Mouse (Mus musculus): ENCODE data around the gene Slfn9. TPM values are rescaled to one million over a fixed set of nuclear protein-coding genes. Genes with fewer than 3 reads are reported as not detected.

Slfn9 gene
- polyA plus RNA-seq, 1 experiment = 0.94 TPM

GRCm38 (mm10) chr11:82928897-82929632, 62.6 kb downstream of the Slfn9 start:
- Histone ChIP-seq H3K27me3 (ENCODE audit: control insufficient read depth, insufficient read depth, insufficient read length) (no peaks in the 10 kb centered on the region), H3K79me3 (ENCODE audit: low read depth) (no peaks in the 10 kb centered on the region), H3K79me2 (ENCODE audit: control insufficient read depth, insufficient read depth) (no peaks in the 10 kb centered on the region)

More at GRCm38 (mm10) chr11:82928897-82929632, 62.6 kb downstream of the Slfn9 start:
- TF ChIP-seq USF1 (IDR thresholded peaks at IDR 0.05; ENCODE audit: low read depth) (no peak), FOSL1 (IDR thresholded peaks at IDR 0.05; ENCODE audit: insufficient read depth, low read length, poor library complexity, severe bottlenecking) (no peak)
- Histone ChIP-seq H3K36me3 (ENCODE audit: control insufficient read depth, insufficient read depth) (no peaks in the 10 kb centered on the region), H3K4me3 (ENCODE audit: insufficient read depth, poor library complexity, severe bottlenecking) (no peak overlapping the region), H3ac (ENCODE audit: control insufficient read depth, insufficient read length, low read depth) (no peak overlapping the region)

Small RNA genes lying within 50 kb of the gene (microRNA-seq; reads per million reads assigned to microRNA genes)
- gene Gm27598 (ENCODE audit: borderline microRNAs expressed) (not detected), gene Mir7679 (ENCODE audit: borderline microRNAs expressed) (not detected)

Other genes with a start within 250 kb of the Slfn9 start
- 0.08 TPM for gene Cct6b, start 227.5 kb downstream of the Slfn9 start, polyA plus RNA-seq (2012; fragmentation: generic; extraction: Trizol)
- gene Zfp830, start 227.5 kb downstream of the Slfn9 start, polyA plus RNA-seq (2012; fragmentation: generic; extraction: Trizol) = 8.6 TPM
- 14.7 TPM for gene Lig3, start 210.7 kb downstream of the Slfn9 start, polyA plus RNA-seq (2012; fragmentation: generic; extraction: Trizol)
- 2.8 TPM for gene Rffl, start 120.6 kb downstream of the Slfn9 start, polyA plus RNA-seq (2012; fragmentation: generic; extraction: Trizol)
- 13.4 TPM for gene Rad51d, start 101.2 kb downstream of the Slfn9 start, polyA plus RNA-seq (2012; fragmentation: generic; extraction: Trizol)
- 0.08 TPM for gene Fndc8, start 99.7 kb downstream of the Slfn9 start, polyA plus RNA-seq (2012; fragmentation: generic; extraction: Trizol)
- gene Nle1, start 83.4 kb downstream of the Slfn9 start, polyA plus RNA-seq (2012; fragmentation: generic; extraction: Trizol) = 46.5 TPM
- gene Unc45b, start 81.3 kb downstream of the Slfn9 start, polyA plus RNA-seq (2012; fragmentation: generic; extraction: Trizol) = 0.15 TPM
- gene Slfn5, start 40.5 kb downstream of the Slfn9 start, polyA plus RNA-seq (2012; fragmentation: generic; extraction: Trizol) = 0.13 TPM
- not detected for gene Slfn8, start 29.0 kb upstream of the Slfn9 start, polyA plus RNA-seq (2012; fragmentation: generic; extraction: Trizol)
- 0.27 TPM for gene Slfn2, start 73.3 kb upstream of the Slfn9 start, polyA plus RNA-seq (2012; fragmentation: generic; extraction: Trizol)
- gene Slfn1, start 125.0 kb upstream of the Slfn9 start, polyA plus RNA-seq (2012; fragmentation: generic; extraction: Trizol) = not detected
- gene Slfn4, start 183.4 kb upstream of the Slfn9 start, polyA plus RNA-seq (2012; fragmentation: generic; extraction: Trizol) = not detected
- gene Slfn3, start 199.5 kb upstream of the Slfn9 start, polyA plus RNA-seq (2012; fragmentation: generic; extraction: Trizol) = 2.0 TPM

All from C2C12 (cell line).